Mouse (Mus musculus) E14TG2a.4 (cell line): ENCODE measurements around the gene Ankrd42.

Experiments used
- CTCF ChIP-seq: conservative IDR thresholded peaks from 2 replicates; pipeline ENCODE4 v1.5.1; 2014; ENCODE audit warnings: low read length
- NANOG ChIP-seq: IDR thresholded peaks from 2 replicates; pipeline ENCODE4 v1.6.1; 2014; ENCODE audit warnings: borderline replicate concordance, low read length, mixed read lengths
- POU5F1 ChIP-seq: IDR thresholded peaks from 2 replicates; pipeline ENCODE4 v1.6.1; 2014; ENCODE audit warnings: low read length, borderline replicate concordance

GRCm38 (mm10) chr7:92560986-92561876, 75.7 kb downstream of the Ankrd42 start, which contains the start of gene Ccdc90b:
- TF ChIP-seq CTCF (no peak), POU5F1 (no peak), NANOG (no peak)
